Mouse (Mus musculus): ENCODE data around the gene Galnt4.
A peak's percentile ranks its signal among the peaks of the same experiment; 100 is the strongest.

Galnt4 gene

DNA sequence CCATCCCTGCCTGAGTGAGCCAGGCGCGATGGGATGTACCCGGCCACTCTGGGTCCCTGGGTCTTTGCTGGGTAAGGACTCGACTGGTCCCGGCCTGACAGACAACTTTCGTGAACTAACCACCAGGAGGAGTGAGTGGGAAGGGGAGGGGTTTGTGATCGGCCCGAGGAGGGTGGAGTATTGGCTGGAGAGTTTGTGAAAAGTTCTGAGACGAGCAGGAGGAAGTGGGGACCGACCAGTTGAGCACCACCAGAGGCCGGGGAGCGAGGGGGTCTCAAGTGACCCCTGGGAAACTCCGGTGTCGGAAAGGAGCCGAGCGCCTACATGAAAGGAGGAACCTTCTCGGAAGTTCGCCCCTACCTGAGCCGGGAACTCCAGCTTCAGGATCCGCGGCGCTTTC, at the start of gene Galnt4:
Gene Galnt4, plus strand, starts transcription at position 196 of the 400 bp plus-strand sequence.
- DNase-seq (ENCODE audit: low spot score): no peak

DNA sequence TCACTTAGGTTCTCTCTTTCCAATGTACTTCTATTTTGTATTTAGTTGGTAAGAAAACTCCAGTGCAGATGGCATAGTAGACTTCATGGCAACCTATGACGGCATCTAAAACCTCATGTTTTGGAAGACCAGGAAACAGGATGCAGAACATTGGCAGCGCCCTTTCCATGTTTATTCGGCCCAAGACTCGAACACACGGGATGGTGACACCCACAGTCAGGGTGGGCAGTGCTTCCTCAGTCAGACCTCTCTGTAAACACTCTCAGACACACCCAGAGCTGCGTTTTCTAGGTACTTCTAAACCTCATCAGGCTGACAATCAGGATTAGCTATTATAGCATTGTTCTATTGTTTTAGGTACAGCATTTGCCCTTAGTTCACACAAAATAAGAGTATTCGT, 47.4 kb upstream of the Galnt4 start:
- no peak for DNase-seq (ENCODE audit: low spot score)

DNA sequence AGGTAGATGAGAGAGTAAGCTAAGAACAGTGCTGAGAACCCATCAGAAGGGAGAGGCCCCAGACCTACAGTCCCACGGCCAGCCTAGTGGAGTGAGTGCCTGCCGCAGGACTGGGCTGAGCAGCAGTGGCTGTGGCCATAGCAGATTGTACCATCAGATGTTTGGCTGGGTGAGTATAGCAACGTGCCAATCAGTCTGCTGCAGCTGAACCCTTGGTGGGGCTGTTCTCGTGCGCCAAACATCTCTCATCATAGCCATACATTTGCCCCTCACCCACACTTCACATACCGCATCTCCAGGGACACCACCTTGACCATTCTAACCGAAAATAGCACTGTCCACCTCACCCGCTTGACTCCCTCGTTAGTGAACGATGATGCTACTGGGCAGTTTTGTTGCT, 46.5 kb upstream of the Galnt4 start:
- no peak for DNase-seq (ENCODE audit: low spot score)

DNA sequence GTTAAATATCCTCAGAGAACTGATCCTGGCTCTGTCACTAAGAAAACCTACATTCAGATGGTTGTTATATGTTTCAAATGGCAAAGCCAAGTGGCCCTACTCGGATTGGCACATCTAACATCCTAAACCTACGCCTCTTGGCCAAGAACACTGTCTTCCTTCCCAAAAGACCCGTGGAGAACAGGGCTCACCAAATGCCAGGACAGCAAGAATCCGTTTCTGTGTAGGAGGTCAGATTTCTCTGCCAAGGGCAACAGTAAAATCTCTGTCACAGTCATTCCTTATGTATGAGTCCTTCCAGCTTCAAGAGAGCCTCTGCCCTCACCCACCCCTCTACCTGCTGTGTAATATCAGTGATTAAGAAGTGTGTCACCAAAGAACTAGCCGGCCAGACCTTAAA, 45.4 kb upstream of the Galnt4 start:
- no peak for DNase-seq (ENCODE audit: low spot score)

DNA sequence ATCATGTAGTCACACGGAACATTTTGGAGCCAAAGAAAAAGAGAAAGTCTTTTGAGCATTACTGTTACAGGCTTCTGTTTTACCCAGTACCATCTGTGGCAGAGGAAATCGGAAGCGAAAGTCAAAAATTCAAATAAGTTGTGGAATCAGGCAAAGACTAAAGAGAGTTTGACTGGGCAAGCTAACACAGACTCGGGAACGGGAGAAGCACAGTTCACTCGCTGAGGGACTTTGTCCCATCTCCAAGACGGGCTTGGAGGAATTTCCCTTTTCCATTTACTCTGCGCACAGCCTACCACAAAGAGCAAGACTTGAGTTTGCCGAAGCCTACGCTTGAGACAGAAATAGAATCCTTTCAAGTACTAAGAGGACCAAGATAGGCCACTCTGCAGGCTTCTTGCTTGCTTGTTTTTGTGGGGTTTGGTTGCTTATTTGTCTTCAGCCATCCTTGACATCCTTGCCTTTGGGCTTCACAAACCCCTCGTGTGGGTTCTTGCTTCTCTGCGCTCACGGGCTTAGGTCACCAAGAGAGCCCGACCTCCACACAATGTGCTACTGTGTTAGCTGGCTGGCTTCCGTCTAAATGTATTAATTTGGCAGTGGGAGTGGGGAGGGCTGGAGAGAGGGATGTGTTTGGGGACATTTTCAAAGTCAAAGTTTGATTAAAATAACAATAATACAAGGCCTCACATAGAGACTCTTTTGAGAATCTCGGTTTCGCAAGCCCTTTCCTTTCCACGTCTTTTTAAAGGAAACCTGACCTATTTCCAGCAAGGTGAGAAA, 31.7 kb upstream of the Galnt4 start:
- peak; percentile 29 for DNase-seq (ENCODE audit: low spot score)

DNA sequence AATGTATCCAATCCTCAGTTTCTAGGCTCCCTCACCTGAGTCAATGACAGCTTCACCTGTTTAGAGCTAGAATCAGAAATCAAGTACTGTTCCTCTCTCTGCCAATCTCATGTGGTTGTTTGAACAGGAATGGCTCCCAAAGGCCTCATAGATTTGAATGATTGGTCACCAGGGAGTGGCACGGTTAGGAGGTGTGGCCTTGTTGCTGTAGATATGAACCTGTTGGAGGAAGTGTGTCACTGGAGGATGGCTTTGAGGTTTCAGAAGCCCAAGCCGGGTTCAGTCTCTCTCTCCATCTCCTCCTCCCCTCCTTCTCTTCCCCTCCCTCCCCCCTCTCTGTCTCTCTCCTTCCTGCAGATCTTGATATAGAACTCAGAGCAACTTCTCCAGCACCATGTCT, 29.3 kb upstream of the Galnt4 start:
- no peak for DNase-seq (ENCODE audit: low spot score)

DNA sequence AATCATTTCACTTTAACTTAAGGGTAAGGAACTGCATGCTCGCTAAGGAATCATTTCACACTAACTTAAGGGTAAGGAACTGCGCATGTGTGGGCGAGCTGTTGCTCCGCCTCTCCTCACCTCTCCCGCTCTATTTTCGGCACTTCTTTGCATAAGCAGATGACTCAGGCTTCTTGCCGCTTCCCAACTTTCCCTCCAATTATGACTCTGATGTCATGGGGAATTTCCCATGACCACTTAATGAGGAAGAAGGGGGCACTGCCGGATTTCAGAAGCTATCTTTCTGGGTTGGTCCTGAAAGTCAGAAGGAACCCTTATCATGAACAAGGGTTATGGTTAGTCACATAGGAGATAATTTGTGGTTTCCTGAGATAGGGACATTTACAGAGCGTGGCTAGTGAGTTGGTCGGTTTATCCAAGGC, 26.4 kb upstream of the Galnt4 start:
- no peak for DNase-seq (ENCODE audit: low spot score)

DNA sequence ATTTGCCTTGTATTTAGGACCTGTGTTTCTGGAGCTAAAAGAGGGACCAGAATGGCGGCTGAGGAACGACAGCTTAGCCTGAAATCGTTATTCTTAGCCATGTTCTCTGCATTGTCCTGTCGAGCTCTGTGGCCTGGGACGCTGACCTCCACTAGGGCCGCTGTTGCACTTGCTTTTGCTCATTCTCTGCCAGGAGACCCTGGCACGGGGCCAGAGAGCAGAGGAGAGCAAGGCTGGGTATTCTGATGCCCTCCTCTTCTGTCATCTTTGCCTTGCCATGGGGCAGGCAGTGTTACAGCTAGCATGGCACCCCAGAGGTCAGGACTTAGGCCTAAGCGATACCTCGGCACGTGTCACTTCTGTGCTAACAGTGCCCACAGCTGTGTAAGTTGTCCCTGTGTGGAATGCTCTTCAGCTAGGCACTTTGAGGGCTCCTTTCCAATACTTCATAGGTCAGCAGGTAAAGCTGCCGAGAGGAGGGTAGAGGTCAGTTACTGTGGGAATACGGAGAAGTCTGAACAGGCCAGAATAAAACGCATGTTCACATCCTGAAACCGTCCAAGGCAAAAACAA, 24.4 kb upstream of the Galnt4 start:
- DNase-seq (ENCODE audit: low spot score): no peak

DNA sequence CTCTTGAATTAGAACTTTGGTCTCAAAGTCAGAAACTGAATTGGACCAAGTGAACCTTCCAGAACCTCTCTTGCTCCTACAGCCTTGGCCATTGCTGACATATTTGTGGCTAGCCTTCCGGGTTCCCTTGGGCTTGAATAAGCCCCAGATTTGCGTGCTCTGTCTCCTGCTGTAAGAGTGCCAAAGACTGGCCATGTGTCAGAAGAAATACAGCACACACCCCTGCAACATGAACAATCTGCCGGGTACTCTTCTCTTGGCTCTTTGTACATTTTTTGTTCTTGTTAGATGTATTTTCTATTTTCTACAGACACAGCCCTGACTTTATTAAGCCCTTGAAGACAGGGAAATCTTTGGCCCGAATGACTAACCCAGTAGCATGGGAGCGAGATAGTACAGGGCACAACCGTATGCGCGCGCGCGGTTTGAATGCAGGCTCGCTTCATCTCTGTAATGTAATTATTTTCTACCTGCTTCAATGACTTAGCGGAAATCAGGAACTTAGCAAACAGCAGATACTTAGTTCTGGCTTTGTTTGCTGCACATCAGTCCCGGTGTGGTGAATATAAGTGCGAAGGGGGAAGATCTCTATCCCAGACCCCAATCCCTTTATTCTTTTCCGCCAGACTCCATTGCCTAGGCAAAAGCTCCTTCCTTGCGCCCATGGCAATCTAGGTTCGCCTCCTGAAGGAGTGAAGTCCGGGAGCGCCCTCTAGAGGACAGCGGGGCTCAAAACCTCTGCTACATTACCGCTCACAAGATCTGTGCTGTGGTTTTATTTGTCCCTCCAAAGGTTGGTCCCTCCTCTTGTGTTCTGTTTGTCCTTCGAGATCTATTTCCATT, 23.3 kb upstream of the Galnt4 start:
- peak; percentile 72 for DNase-seq (ENCODE audit: low spot score)

DNA sequence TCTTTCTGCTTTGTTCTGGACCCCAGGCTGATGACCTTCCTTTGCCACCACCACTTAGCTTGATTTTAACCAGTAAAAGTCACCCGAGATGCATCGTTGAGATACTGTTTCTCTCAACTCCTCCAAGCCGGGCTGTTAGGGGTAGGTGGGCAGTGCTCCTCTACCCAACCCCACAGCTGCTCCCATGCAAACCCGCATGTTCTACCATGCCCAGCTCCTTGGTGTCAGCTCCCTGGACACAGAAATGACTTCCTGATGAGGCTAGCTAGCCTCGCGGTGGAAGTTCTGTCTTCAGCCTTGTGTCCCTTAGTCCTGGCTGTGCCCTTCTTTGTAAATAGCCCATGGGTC, 22.7 kb upstream of the Galnt4 start:
- DNase-seq (ENCODE audit: low spot score): no peak

DNA sequence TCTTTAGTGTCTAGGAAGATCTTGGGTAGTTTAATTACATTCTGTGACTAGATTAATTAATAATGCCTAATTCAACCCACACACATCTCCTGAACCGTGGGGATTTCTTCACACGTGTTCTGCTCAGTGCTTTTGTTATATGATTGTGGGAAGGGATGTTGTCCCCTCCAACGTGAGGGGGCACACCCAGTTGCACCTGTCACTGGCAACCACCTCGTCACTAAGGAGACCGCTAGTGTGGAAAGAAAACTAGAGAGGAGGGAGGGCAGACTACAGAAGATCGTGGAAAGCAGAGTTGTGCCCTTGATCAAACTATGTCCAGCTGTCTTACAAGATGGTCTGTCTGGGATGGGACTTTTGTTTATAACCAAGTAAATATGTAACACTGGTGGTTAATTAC, 21.9 kb upstream of the Galnt4 start:
- no peak for DNase-seq (ENCODE audit: low spot score)

DNA sequence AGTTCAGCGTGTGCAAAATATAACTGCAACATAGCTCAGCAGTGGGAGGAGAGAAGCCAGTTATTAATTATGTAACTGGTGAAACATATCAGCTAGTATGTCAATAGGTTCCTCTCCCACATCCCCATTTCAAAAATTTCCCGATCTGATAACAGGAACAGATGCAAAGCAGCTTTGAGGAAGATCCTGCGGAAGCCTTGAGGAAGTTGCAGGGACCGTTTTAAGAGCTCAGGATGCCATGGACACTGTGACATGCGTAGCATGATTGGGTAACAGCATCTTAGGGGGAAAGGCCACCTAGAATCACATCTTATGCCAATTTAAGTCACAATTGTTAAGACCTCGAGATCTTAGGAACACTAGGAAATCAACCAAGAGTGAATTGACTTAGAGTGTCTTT, 18.1 kb upstream of the Galnt4 start:
- DNase-seq (ENCODE audit: low spot score): no peak

DNA sequence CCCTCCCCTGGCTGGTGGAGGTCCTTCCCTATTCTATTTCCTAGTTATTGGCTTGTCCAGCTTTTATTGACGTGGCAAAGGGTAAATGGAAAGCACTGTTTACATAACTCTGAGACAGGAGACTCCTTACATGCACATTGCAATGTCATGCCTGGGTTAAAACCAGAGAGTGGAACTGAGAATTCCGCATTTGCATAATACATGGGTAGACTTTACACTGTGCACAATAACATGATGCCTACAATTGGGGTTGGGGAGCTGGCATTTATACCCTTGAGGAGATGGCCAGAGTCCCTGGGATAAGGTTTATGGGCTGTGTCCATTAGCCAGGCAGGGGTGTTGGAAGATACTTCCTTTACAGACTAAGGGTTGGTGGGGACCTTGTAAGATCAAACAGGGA, 14.6 kb upstream of the Galnt4 start:
- no peak for DNase-seq (ENCODE audit: low spot score)

DNA sequence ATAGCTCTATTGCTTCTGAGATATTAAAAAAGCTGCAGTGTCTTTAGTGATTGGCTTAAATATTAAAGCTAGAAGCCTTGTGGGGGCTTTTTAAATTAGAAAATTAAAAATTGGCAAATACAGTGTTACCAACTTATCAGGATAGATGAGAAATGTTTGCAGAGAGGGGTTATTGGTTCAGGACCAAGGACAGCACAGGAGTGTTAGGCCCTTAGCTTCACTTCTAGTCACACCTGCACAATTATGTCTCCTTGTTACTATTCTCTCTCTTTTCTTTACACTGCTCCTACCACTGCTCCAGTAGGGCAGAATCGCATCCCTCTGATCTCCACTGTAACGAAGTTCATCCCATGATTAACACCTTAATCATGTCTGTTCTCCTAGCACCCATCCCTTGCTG, 12.8 kb upstream of the Galnt4 start:
- DNase-seq (ENCODE audit: low spot score): no peak

DNA sequence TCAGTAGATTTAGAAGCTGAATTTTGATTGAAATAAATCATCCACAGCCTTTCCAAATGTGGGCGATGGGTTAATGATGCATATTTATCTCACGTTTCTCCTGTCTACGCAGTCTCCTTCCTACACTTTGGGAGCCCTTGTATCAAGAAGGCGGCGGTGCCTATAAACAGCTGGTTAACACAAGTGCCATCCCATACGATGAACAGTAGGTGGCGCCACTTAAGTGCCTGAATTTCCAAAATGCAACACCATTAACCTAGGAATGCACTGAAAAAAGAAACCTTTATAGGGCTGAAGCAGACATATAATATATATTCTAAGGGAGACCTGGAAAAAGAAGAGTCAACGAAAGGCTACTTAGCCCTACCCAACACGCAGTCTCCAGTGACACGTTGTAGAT, 10.6 kb upstream of the Galnt4 start:
- no peak for DNase-seq (ENCODE audit: low spot score)

DNA sequence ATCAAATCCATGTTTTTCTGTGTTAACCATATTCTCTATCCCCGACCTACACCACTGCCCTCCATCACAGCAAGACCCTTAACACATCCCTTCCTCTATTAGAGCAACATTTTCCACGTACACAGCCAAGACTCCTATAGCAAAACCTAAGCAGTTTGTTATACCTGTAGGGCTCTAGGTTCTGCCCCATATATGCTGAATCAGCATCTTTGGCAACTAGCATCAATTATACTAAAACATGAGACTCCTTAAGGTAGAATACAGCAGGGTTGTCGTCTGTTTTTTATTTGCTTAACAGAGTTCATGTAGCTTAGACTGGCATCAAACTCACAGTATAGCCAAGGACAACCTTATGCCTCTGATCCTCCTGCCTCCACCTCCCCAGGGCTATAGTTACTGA, 2.4 kb upstream of the Galnt4 start:
- DNase-seq (ENCODE audit: low spot score): no peak

DNA sequence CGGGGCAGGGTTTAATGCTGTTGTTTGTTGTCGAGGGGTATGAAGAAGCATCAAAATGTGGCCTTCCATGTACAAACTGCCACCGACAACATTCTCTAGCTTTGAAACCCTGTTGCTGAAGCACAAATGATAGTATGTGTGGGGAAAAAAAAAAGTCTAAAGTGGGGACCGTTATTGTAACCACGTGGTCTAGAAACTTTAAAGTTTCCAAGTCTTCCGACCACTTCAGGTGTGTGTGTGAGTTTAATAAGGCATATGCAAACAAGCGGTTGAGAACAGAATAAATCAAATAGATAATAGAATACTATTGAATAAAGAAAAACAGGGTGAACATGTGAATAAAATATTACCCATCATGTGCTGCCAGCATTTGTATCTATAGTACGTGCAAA, 1.7 kb upstream of the Galnt4 start:
- DNase-seq (ENCODE audit: low spot score): no peak

DNA sequence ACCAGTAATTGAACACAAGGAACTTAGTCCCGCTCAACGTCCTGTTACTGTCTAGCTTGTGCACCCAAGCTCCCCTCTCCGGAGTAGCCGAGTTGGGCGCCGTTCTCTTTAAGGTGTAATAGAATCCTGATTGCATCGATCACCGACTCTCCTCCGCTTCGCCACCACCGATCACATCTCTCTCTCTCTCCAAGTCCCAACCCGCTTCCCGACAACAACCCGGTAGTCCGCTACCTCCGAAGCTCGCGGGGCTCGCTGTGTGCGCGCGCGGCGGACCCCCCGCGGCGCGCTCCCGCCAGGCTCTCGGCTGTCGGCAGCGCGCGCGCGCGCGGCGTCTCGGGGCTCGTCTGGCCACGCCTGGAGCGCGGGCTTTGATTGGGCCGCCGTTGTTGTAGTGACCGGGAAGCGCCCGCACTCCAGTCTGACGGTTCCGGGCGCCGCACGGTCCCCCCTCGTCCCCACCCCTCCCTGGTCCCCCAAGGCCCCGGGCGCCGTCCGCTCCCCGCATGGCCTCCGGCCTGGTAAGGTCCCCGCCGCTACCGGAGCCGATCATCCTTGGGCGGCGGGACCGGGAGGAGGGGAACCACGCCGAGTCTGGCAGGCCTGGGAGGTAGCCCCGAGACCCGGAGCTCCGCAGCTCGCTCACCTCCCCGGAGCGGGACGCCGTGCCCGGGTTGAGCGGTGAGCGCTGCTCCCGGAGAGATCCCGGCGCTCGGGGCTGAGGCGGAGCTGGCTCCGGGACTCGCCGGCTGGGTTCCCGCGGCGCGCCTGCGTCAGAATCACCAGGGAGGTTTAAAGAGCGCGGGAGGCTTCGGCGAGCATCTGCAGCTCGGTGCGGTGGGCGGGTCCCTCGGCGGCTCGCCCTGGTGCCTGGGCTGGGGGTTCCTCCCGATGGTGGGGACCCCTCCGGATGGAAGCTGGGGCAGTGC, 992 bp upstream of the Galnt4 start, which contains the start of gene Poc1b:
Gene Poc1b, plus strand, starts transcription at position 334 of the 929 bp plus-strand sequence.
- DNase-seq (ENCODE audit: low spot score): no peak

DNA sequence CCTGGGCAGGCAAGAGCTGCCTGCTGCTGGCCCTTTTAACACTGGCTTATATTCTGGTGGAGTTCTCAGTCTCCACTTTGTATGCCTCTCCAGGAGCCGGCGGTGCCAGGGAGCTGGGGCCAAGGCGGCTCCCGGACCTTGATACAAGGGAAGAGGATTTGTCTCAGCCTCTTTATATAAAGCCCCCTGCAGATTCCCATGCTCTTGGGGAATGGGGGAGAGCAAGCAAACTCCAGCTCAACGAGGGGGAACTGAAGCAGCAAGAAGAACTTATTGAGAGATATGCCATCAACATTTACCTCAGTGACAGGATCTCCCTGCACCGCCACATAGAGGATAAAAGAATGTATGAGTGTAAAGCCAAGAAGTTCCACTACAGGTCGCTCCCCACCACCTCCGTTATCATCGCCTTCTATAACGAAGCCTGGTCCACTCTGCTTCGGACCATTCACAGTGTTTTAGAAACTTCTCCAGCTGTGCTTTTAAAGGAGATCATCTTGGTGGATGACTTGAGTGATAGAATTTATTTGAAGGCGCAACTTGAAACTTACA, 548 bp downstream of the Galnt4 start:
- no peak for DNase-seq (ENCODE audit: low spot score)

DNA sequence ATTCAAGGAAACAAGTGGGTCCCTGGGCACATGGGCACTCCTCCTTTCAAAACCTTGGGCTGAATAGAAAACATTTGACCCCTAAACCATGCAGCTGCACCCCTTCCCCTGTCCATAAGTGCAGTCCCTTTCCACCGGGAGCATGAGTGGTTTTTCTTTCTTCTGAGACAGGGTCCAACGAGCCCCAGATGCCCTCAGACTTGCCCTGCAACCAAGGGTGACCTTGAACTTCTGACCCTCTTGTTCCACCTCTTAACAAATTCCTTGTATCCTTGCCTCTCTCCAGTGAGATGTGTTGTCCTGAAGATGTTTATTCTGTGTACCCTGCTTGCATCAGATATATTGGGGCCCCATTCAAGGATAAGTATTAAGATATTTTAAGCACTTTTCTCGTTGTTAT, 5.6 kb downstream of the Galnt4 start:
- no peak for DNase-seq (ENCODE audit: low spot score)

DNA sequence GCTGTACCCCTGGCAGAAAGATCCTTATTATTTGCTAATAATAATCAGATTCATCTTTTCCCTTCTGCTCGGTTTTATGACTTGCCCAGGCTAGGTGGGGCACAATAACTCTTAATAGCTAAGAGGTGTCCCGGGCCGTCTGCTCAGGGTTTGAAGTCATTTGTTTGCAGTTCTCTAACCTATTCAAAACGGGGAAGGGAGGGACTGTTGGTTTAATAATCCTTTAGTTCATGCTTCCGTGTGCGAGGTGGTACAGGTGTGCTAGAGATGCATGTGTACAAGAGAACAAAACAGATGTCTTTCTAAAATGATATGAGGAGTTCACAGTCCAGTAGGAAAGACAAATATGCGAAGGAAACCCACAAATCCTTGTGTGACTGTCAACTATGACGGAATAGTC, 6.3 kb downstream of the Galnt4 start:
- no peak for DNase-seq (ENCODE audit: low spot score)

Measured in layer of hippocampus, adult 9-10 months (tissue).